Mouse (Mus musculus): ENCODE measurements at regions not wholly inside any gene's neighbourhood (a gene's known extent, or its start where the extent isn't known, plus 50 kb on each side); places are given as distances from the start of the nearest gene placed in this dataset.

DNA sequence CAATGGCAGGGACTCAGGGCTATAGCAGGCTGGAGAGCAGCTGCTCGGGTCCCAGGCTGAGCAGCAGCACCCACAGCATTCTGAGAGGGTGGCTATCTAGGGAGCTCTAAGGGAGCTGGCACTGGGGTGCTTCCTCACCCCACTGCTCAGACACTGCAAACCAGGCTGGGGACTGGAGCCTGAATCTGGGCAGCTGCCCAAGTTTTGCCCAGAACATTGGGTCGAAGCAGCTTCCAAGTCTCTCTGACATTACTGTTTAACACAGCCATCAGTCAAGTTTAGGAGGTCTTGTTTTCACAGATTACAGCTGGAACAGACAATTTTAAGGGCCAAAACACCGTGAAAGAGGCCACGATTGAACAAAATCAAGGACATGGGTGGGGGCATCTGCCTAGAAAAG is 96.1 kb upstream of the Tcerg1l start:
- Histone ChIP-seq H3K36me3 (ENCODE audit: control insufficient read depth, insufficient read depth, low read length) (no peaks in the 10 kb centered on the region), H3K79me2 (replicated peaks; ENCODE audit: control insufficient read depth, insufficient read depth, low read length) (no peaks in the 10 kb centered on the region), H3K9ac (ENCODE audit: low read depth, low read length) (no peak overlapping the region), H3K27ac (no peak overlapping the region), H3K4me1 (ENCODE audit: control insufficient read depth, insufficient read depth, low read length) (no peaks in the 10 kb centered on the region), H3K4me3 (no peak overlapping the region), H3K27me3 (ENCODE audit: control insufficient read depth, insufficient read depth, low read length) (no peaks in the 10 kb centered on the region)
- no peak for TF ChIP-seq EP300 (IDR thresholded peaks at IDR 0.05; ENCODE audit: insufficient read depth, low read depth, low read length)
- TF ChIP-seq CTCF (IDR thresholded peaks at IDR 0.05), result no peak
- 54% methylated on average over 4 of the region's 4 CpGs for WGBS
- intact Hi-C loops (cut with DNase I), result no loop called here
- DNase-seq, result no peak

DNA sequence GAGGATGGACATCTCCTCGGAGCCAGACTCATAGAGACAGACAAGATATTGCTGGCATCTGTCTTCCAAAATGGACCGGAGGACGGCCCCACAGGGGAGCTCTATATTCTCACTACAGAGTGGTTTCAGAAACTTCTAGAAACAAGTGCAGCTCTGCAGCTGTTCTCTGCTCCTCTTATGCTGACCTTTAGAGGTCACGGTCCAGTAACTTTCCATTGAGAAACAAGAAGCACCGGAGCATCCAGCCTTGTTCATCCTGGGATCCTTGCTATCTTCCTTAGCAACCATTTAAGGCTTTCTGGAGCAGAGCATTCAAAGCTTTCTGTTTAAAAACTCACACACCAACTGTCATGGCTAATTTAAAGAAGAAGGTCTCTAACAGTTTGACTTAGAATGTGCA is 94.7 kb upstream of the Tcerg1l start:
- Histone ChIP-seq H3K27me3 (ENCODE audit: control insufficient read depth, insufficient read depth, low read length) (no peaks in the 10 kb centered on the region), H3K4me3 (no peak overlapping the region), H3K9ac (ENCODE audit: low read depth, low read length) (no peak overlapping the region), H3K27ac (no peak overlapping the region), H3K4me1 (ENCODE audit: control insufficient read depth, insufficient read depth, low read length) (no peaks in the 10 kb centered on the region), H3K79me2 (replicated peaks; ENCODE audit: control insufficient read depth, insufficient read depth, low read length) (no peaks in the 10 kb centered on the region), H3K36me3 (ENCODE audit: control insufficient read depth, insufficient read depth, low read length) (no peaks in the 10 kb centered on the region)
- intact Hi-C loops (cut with DNase I), result no loop called here
- DNase-seq, result no peak
- TF ChIP-seq POLR2A (IDR thresholded peaks at IDR 0.05; ENCODE audit: insufficient read depth, low read depth, low read length) (no peak), EP300 (IDR thresholded peaks at IDR 0.05; ENCODE audit: insufficient read depth, low read depth, low read length) (no peak), CTCF (IDR thresholded peaks at IDR 0.05) (no peak)
- 78% methylated on average over 5 of the region's 5 CpGs for WGBS

DNA sequence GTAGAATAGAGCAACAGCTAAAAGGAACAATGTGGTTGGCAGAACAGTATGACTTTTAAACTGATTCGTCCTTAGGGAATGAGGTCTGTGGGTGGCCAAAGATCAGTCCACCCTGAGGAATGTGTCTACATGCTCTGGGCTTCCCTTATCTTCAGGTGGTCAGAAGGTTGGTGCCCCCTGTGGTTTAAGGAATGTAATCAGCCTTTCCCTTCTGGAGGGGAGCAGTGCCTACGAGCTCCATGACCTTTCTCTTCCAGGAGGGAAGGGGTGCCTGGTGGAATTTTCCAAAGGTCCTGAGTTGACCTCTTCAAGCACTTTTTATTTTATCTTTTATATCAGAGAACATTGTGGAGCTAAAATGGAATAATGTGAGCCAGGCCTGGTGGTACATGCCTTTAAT is 91.9 kb upstream of the Tcerg1l start:
- no peak for DNase-seq
- no peak overlapping the region for H3K27ac ChIP-seq
- intact Hi-C loops (cut with DNase I), result no loop called here
- TF ChIP-seq CTCF (IDR thresholded peaks at IDR 0.05), result no peak
- TF ChIP-seq EP300 (IDR thresholded peaks at IDR 0.05; ENCODE audit: insufficient read depth, low read depth, low read length), result no peak
- no peak for TF ChIP-seq POLR2A (IDR thresholded peaks at IDR 0.05; ENCODE audit: insufficient read depth, low read depth, low read length)
- H3K4me3 ChIP-seq, result no peak overlapping the region
- no peaks in the 10 kb centered on the region for H3K79me2 ChIP-seq (replicated peaks; ENCODE audit: control insufficient read depth, insufficient read depth, low read length)
- H3K9ac ChIP-seq (ENCODE audit: low read depth, low read length), result no peak overlapping the region
- 60% methylated on average over 2 of the region's 2 CpGs for WGBS
- H3K27me3 ChIP-seq (ENCODE audit: control insufficient read depth, insufficient read depth, low read length), result no peaks in the 10 kb centered on the region
- H3K36me3 ChIP-seq (ENCODE audit: control insufficient read depth, insufficient read depth, low read length), result no peaks in the 10 kb centered on the region
- H3K4me1 ChIP-seq (ENCODE audit: control insufficient read depth, insufficient read depth, low read length), result no peaks in the 10 kb centered on the region

DNA sequence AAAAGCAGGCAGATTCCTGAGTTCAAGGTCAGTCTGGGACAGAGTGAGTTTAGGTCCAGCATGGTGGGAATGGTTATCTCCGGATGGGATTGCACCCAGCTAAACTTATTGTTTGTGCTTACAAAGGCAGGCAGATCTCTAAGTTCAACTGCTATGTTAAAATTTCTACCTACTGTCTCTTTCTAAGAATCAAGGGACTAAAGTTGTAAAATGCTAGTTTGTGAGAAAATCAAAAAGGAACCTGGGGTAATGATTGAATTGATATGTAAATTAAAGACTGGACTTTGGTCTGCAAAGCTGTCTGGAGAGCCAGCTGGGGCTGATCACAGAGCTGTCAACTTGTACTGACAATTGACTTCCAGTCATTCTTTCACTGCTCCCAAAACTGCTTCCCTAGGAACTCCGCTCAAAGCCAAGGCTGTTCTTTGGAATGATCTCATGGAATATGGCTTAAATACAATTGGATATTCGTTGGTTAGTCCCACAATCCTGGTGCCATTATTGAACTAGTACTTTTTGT is 90.7 kb upstream of the Tcerg1l start:
- Histone ChIP-seq H3K27me3 (ENCODE audit: control insufficient read depth, insufficient read depth, low read length) (no peaks in the 10 kb centered on the region), H3K4me1 (ENCODE audit: control insufficient read depth, insufficient read depth, low read length) (no peaks in the 10 kb centered on the region), H3K9ac (ENCODE audit: low read depth, low read length) (no peak overlapping the region), H3K27ac (no peak overlapping the region), H3K79me2 (replicated peaks; ENCODE audit: control insufficient read depth, insufficient read depth, low read length) (no peaks in the 10 kb centered on the region), H3K36me3 (ENCODE audit: control insufficient read depth, insufficient read depth, low read length) (no peaks in the 10 kb centered on the region), H3K4me3 (no peak overlapping the region)
- DNase-seq, result no peak
- intact Hi-C loops (cut with DNase I), result no loop called here
- 72% methylated on average over 3 of the region's 3 CpGs for WGBS
- no peak for TF ChIP-seq POLR2A (IDR thresholded peaks at IDR 0.05; ENCODE audit: insufficient read depth, low read depth, low read length)
- TF ChIP-seq EP300 (IDR thresholded peaks at IDR 0.05; ENCODE audit: insufficient read depth, low read depth, low read length), result no peak
- no peak for TF ChIP-seq CTCF (IDR thresholded peaks at IDR 0.05)

DNA sequence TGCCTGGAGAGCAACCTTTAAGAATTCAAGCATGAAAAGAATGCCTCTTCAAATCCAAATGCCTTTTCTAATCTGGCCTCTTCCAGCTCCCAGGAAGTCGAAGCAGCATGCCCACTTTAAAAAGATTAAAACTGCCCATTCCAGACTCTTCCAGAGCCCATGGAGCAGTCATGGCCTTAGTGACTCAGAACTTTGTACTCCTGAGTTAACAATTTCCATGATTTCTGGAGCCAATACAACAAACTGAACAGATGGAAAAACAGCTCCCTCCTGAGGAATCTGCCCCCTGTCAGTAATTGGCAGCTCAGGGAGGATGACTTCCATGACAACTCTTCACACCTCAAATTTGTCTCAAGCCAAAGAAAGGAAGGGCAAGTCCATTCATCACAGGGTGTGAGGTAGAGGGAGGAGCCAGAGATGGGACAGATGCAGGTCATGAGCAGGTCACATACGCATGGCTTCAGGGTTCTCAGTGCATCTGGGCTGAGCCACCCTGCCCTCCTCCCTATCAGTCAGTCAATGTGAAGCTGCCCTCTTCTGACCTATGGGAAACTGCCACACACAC is 75.4 kb upstream of the Tcerg1l start:
- no peaks in the 10 kb centered on the region for H3K4me1 ChIP-seq (ENCODE audit: control insufficient read depth, insufficient read depth, low read length)
- no peaks in the 10 kb centered on the region for H3K27me3 ChIP-seq (ENCODE audit: control insufficient read depth, insufficient read depth, low read length)
- WGBS, result 64% methylated on average over 2 of the region's 2 CpGs
- TF ChIP-seq CTCF (IDR thresholded peaks at IDR 0.05) (no peak), EP300 (IDR thresholded peaks at IDR 0.05; ENCODE audit: insufficient read depth, low read depth, low read length) (no peak), POLR2A (IDR thresholded peaks at IDR 0.05; ENCODE audit: insufficient read depth, low read depth, low read length) (no peak)
- intact Hi-C loops (cut with DNase I), result no loop called here
- DNase-seq, result no peak
- H3K4me3 ChIP-seq, result no peak overlapping the region
- H3K27ac ChIP-seq, result no peak overlapping the region
- H3K36me3 ChIP-seq (ENCODE audit: control insufficient read depth, insufficient read depth, low read length), result no peaks in the 10 kb centered on the region
- H3K9ac ChIP-seq (ENCODE audit: low read depth, low read length), result no peak overlapping the region
- no peaks in the 10 kb centered on the region for H3K79me2 ChIP-seq (replicated peaks; ENCODE audit: control insufficient read depth, insufficient read depth, low read length)

DNA sequence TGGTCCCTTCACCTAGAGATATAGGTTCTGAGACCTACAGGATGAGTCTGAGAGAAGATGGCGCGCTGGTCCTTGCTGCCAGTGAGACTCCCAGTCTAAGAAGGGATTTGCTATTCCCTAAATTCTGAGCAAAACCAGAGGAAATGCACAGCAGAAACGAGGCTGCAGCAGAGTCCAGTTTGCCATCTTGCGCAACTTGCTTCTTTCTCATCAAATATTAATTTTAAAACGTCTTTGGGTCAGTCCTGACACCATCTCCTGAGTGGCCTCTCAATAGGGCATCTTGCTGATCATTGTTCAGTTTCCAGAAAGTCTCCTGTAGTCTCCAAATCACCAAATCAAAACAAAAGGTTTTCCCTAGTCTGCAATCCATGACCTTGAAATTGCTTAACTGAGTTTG is 74.8 kb upstream of the Tcerg1l start:
- Histone ChIP-seq H3K4me1 (ENCODE audit: control insufficient read depth, insufficient read depth, low read length) (no peaks in the 10 kb centered on the region), H3K27me3 (ENCODE audit: control insufficient read depth, insufficient read depth, low read length) (no peaks in the 10 kb centered on the region), H3K36me3 (ENCODE audit: control insufficient read depth, insufficient read depth, low read length) (no peaks in the 10 kb centered on the region), H3K4me3 (no peak overlapping the region), H3K27ac (no peak overlapping the region), H3K9ac (ENCODE audit: low read depth, low read length) (no peak overlapping the region), H3K79me2 (replicated peaks; ENCODE audit: control insufficient read depth, insufficient read depth, low read length) (no peaks in the 10 kb centered on the region)
- WGBS, result 75% methylated on average over 5 of the region's 5 CpGs
- TF ChIP-seq EP300 (IDR thresholded peaks at IDR 0.05; ENCODE audit: insufficient read depth, low read depth, low read length) (no peak), CTCF (IDR thresholded peaks at IDR 0.05) (no peak), POLR2A (IDR thresholded peaks at IDR 0.05; ENCODE audit: insufficient read depth, low read depth, low read length) (no peak)
- no peak for DNase-seq
- intact Hi-C loops (cut with DNase I), result no loop called here

Data from heart, adult 2 months (tissue).